Mouse (Mus musculus) ES-E14 (cell line): ENCODE measurements around the gene Syt12. TPM values are rescaled to one million over a fixed set of nuclear protein-coding genes. Genes with fewer than 3 reads are reported as not detected.
A peak's percentile ranks its signal among the peaks of the same experiment; 100 is the strongest.

Source experiments
- DNase-seq: peaks from one replicate; pipeline ENCODE4 v3.0.0-alpha.2; 2013; ENCODE audit warnings: low read depth, low spot score
- H3K27ac ChIP-seq: 2 replicates; pipeline ENCODE4 v1.5.1; 2012; ENCODE audit warnings: low read depth, mild to moderate bottlenecking, low read length, moderate library complexity, mixed read lengths; ENCODE audit not compliant: poor library complexity, insufficient read depth, severe bottlenecking
- H3K36me3 ChIP-seq: 2 replicates; pipeline ENCODE4 v1.6.1; 2012; ENCODE audit warnings: mild to moderate bottlenecking, low read length, moderate library complexity, mixed read lengths; ENCODE audit not compliant: control insufficient read depth, poor library complexity, insufficient read depth, severe bottlenecking
- H3K4me1 ChIP-seq, 2 experiments: fragments of 150-350 bp in 1 of 2; sonication (generic) in 1 of 2; 2 replicates each; pipeline ENCODE4 v1.6.1; 2012; ENCODE audit warnings: low read length in 2 of 2, mild to moderate bottlenecking in 1 of 2, mixed read lengths in 1 of 2; ENCODE audit not compliant: control insufficient read depth in 2 of 2, insufficient read depth in 2 of 2, poor library complexity in 1 of 2
- H3K4me3 ChIP-seq, 2 experiments: fragments of 150-350 bp in 1 of 2; sonication (generic) in 1 of 2; 2 replicates each; pipeline ENCODE4 v1.5.1; 2012; ENCODE audit warnings: low read length in 2 of 2, low read depth in 1 of 2, mild to moderate bottlenecking in 1 of 2, mixed read lengths in 1 of 2; ENCODE audit not compliant: insufficient read depth in 1 of 2, poor library complexity in 1 of 2, severe bottlenecking in 1 of 2
- H3K9ac ChIP-seq: 2 replicates; pipeline ENCODE4 v1.6.1; 2012; ENCODE audit warnings: low read depth, mild to moderate bottlenecking, low read length, mixed read lengths; ENCODE audit not compliant: poor library complexity, insufficient read depth, severe bottlenecking
- H3K9me3 ChIP-seq: fragments of 150-350 bp; sonication (generic); 2 replicates; pipeline ENCODE4 v1.6.1; 2012; ENCODE audit warnings: low read depth, mild to moderate bottlenecking, low read length; ENCODE audit not compliant: control insufficient read depth, insufficient read depth
- CHD2 ChIP-seq: IDR thresholded peaks from 2 replicates; pipeline ENCODE4 v1.6.1; 2014; ENCODE audit warnings: mild to moderate bottlenecking, low read depth, low read length, inconsistent platforms
- HCFC1 ChIP-seq: IDR thresholded peaks from 2 replicates; pipeline ENCODE4 v1.6.1; 2012; ENCODE audit warnings: low read length, inconsistent platforms, borderline replicate concordance; ENCODE audit not compliant: insufficient read depth
- MAFK ChIP-seq: IDR thresholded peaks from 2 replicates; pipeline ENCODE4 v1.6.1; 2014; ENCODE audit warnings: mild to moderate bottlenecking, low read depth, low read length, inconsistent platforms; ENCODE audit not compliant: insufficient read depth
- ZC3H11A ChIP-seq: IDR thresholded peaks from 2 replicates; pipeline ENCODE4 v1.6.1; 2012; ENCODE audit warnings: low read depth, mild to moderate bottlenecking, inconsistent platforms, low read length, borderline replicate concordance
- ZNF384 ChIP-seq: IDR thresholded peaks from 2 replicates; pipeline ENCODE4 v1.6.1; 2012; ENCODE audit warnings: low read depth, low read length, inconsistent platforms
- in situ Hi-C, 2 experiments: fragments of 600-800 bp; cut with MboI; formaldehyde crosslinking; loops; one replicate each; pipeline ENCODE4 v1.15.1; 2025; ENCODE audit warnings: low sequenced_read_pairs in 2 of 2, inconsistent platforms in 1 of 2; ENCODE audit not compliant: unreplicated experiment in 2 of 2
- total RNA-seq: library from RNA; depleted of rRNA; stranded (reverse); fragments of 300-350 nt; gene quantifications from 2 replicates; pipeline ENCODE4 v1.2.3, GENCODE M21; 2012

The Syt12 gene
- total RNA-seq, 1 experiment = 0.58 TPM

GRCm38 (mm10) chr19:4492526-4493296, 15.5 kb upstream of the Syt12 start:
- Histone ChIP-seq H3K9me3 (no peaks in the 10 kb centered on the region), H3K4me3 (no peak overlapping the region), H3K27ac (no peak overlapping the region), H3K9ac (no peak overlapping the region), H3K4me1 (peaks cover 0 to 2% of the 10 kb centered on the region in 2 experiments; a peak in 2 of 4 replicates), H3K36me3 (no peaks in the 10 kb centered on the region)
- in situ Hi-C loops = no loop called here
- peak; percentile 65; the same call in 1 of the 2 replicates for TF ChIP-seq MAFK
- no peak for TF ChIP-seq ZNF384
- DNase-seq = no peak

- Histone ChIP-seq H3K36me3 (no peaks in the 10 kb centered on the region), H3K4me3 (no peak overlapping the region), H3K9me3 (no peaks in the 10 kb centered on the region), H3K9ac (no peak overlapping the region), H3K4me1 (no peaks in the 10 kb centered on the region), H3K27ac (no peak overlapping the region)
- DNase-seq = no peak
- in situ Hi-C loops = no loop called here
- TF ChIP-seq CHD2 = no peak
- TF ChIP-seq MAFK = no peak
- no peak for TF ChIP-seq ZC3H11A
- no peak for TF ChIP-seq HCFC1
- no peak for TF ChIP-seq ZNF384
Observed at GRCm38 (mm10) chr19:4491080-4491695, 13.9 kb upstream of the Syt12 start.

GRCm38 (mm10) chr19:4487877-4488276, 10.6 kb upstream of the Syt12 start:
- no peak overlapping the region for H3K4me3 ChIP-seq
- in situ Hi-C loops = no loop called here

GRCm38 (mm10) chr19:4485006-4485405, 7.8 kb upstream of the Syt12 start:
- Histone ChIP-seq H3K4me1 (no peaks in the 10 kb centered on the region), H3K9ac (no peak overlapping the region), H3K27ac (no peak overlapping the region), H3K36me3 (no peaks in the 10 kb centered on the region), H3K4me3 (no peak overlapping the region), H3K9me3 (no peaks in the 10 kb centered on the region)
- in situ Hi-C loops = no loop called here
- DNase-seq = no peak
- TF ChIP-seq ZC3H11A (no peak), CHD2 (no peak), ZNF384 (no peak), MAFK (no peak), HCFC1 (no peak)

More at GRCm38 (mm10) chr19:4487877-4488276, 10.6 kb upstream of the Syt12 start:
- Histone ChIP-seq H3K27ac (no peak overlapping the region), H3K9me3 (no peaks in the 10 kb centered on the region), H3K9ac (no peak overlapping the region), H3K4me1 (no peaks in the 10 kb centered on the region), H3K36me3 (no peaks in the 10 kb centered on the region)
- DNase-seq = no peak
- no peak for TF ChIP-seq ZNF384
- no peak for TF ChIP-seq MAFK
- TF ChIP-seq CHD2 = no peak
- no peak for TF ChIP-seq ZC3H11A
- TF ChIP-seq HCFC1 = no peak
